Mouse (Mus musculus) heart, adult 8-10 months (tissue): ENCODE measurements at regions not wholly inside any gene's neighbourhood (a gene's known extent, or its start where the extent isn't known, plus 50 kb on each side); places are given as distances from the start of the nearest gene placed in this dataset.

Experiments used
- DNase-seq: peaks from one replicate; pipeline ENCODE4 v3.0.0; 2022; ENCODE audit warnings: low spot score

DNA sequence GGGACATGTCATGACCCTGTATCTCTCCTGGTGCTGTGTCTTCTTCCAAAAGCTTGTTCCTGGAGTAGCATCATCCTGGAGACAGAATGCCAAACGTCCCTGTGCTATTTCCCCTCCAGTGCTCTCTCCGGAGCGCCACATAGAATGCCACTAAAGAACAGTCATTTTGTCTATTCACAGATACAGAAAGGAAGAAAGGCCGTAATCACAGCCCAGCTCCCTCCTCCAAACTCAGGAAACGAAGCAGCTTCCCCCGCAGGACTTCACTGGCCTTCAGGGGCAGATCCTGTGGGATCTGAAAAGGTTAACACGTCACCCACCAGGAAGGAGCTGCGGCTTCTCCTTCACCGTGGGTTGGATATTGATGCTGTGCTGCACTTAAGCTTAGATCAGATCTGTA is 140.7 kb downstream of the Usp46 start:
- no peak for DNase-seq

DNA sequence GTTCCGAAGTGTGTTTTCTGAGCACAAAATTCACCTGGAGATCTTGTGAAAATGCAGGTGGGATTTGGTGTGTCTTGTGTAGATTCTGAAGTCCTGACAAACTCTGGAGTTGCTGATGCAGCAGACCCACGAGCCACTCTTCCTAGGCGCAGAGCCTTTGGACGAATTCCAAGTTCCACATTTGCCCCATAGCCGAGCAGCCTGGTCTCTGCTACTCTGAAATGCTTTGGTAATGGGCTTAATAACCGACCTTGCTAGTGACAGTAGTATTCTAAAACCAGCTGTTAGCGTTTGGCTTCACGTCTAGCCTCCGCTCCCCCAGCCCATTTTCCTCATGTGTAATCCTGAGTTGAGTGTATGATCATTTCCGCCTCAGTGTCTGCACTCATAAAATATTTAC is 139.5 kb downstream of the Usp46 start:
- DNase-seq: no peak

DNA sequence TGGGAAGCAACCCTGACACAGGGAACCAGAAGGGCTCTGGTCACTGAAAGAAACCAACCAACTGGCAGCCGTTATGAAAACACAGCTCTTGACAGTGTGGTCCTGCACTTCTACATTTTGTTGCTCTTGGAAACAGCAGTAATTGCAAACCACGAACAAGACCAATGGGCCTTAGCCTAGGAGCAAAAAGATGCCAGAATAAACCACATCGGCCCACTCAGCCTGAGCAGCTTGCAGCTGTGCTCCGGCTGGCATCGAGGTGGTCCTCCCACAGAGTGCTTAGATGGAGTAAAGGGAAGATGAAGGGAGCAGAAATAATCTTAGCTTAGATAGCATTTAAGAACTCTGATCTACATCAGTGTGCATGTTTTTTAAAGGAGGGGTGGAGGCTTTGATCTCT is 138.0 kb downstream of the Usp46 start:
- DNase-seq: no peak

DNA sequence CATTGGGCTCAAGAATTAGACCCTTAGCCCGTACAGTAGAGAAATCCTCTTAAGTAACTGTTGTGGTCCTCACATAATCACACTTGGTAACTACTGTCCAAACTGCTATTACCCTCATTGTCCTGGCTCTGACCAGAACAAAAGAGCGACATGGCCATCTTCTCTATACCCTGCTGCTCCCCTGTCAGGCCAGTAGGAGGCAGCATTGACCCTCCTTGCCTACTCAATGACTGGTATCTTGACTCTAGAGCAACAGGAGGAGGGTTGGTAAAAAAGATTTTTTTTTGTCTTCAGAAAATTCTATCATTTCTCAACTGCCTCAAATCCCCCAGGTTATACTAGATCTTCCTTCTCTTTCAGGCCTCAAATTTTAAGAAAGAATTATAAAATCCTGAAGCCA is 130.4 kb downstream of the Usp46 start:
- no peak for DNase-seq

DNA sequence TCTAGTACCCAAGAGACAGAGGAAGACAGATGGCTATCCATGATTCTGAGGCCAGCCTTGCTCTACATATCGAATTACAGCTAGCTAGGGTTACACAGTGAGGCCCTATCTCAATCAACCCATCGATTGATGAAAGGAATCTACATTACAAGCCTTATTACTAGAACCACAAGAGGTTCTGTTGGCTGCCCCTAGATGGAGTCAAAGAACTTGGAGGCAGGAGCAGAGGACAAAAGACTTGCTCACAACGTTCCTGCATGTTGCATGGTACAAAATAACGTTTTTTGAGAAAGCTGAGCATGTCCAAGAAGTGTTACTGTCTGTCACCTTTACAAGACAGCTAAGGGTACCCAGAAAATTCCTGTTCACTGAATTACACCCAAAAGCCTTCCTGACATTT is 129.8 kb downstream of the Usp46 start:
- no peak for DNase-seq

DNA sequence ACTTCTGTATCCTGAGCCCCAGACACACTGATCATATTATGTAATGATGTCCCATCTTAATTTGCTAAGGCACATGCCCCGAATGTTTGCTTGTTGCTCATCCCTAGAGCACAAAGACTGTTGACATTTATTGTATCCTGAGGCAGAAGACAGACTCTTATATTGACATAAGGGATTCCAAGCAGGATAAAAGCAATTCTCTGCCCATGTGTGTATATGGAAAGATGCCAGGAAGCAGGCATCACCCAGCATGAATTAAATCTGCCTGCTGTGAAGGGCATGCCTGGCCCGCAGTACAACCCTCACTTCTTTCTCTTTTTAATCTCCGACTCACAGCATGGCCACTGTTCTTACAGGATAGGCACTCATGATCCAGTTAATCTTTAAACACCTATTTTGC is 125.3 kb downstream of the Usp46 start:
- no peak for DNase-seq

DNA sequence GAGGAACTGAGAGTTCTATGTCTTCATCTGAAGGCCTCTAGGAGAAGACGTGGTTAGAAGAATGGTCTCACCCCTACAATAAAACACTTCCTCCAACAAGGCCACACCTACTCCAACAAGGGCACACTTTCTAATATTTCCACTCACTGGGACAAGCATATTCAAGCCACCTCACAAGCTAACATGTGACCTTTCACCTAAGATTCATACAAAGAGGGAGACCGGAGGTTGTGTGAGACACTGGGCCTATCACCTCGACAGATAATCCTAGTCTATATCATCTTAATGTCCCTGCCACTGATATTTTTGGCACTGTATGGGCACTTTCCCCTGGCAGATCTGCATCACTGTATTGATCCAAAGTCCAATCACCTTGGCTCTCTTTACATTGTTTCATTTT is 122.6 kb downstream of the Usp46 start:
- no peak for DNase-seq

DNA sequence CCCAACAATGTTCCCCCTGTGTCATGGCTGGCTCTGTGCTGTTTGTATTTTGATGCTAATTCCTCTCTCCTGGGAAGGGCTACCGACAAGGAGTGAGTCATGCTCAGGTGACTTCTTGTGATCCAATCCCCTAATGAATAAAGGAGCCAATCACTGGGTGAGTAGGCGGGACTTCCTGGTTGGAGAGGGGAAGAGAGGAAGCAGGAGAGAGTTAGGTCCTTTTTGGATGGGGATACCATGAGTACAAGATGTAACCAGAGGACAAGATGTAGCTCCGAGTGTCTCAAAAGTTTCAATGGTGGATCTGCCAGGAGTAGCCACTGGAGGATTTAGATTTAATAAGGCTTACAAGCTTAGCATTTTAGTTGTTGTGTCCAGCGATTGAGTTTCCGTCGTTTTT is 122.1 kb downstream of the Usp46 start:
- no peak for DNase-seq

DNA sequence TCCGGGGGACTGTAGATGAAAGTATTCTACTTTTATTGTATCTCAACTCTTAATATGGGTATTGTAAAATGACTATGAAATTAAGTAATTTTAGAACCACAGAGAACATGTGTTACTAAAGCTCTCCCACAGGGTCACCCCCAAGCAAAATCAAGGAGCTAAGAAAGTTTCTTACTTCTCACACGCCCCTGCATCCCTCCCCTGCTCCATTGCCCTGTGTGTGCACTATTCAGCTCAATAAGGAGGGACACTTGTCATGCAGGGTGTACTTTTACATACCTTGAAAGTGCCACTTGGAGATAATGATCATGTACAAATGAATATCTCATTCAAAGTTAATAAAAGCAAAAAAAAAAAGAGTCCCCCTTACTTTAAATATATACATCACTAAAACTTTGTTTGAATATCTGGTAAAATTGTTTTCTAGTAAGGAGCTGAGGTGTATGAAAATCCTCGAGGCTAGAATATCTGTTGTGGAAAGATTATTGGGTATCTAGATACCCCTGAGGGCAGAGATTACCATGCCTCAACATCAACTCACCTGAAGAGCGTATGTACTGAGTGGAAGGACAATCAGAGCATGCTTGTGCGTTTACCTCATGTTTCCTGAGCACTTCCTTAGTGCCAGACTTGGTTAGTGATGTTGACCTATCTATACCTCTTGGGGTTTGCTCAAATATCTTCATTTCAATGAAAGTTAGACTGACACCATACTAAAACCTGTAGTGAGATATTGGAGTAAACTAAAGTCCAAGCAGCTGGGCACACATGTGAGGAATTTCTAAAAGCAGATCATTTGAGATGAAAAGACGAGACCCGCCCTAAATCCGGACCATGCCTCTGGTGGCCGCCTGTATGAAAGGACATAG is 120.0 kb downstream of the Usp46 start:
- DNase-seq: no peak
